Mouse (Mus musculus) stomach, postnatal 0 days (tissue): ENCODE results near the gene Ccdc151.

Experiments
- CTCF ChIP-seq: IDR thresholded peaks from 2 replicates; pipeline ENCODE4 v1.5.1; 2016; ENCODE audit warnings: antibody characterized with exemption, low read depth, mild to moderate bottlenecking, moderate library complexity
- EP300 ChIP-seq: optimal IDR thresholded peaks from 2 replicates; pipeline ENCODE3; 2016; ENCODE audit warnings: antibody characterized with exemption

DNA sequence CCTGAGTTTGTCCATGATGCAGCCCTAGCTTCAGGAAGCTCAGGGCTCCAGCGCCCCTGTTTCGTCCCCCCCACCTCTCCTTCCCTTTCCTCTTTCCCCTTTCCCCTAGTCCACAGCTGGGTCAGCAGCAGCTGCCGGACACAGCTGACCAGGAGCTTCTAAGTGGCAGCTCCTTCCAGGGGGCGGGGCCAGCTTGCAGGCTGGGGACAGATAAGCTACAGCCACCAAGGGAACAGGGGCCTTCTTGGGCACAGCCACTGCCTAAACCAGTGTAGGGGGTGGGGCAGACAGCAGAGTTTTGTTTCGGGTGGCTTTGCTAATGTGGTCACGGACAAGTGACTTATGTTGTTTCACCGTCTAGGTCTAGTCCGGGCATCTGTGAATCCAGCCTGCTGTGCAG, 39.0 kb downstream of the Ccdc151 start, which contains the start of gene Epor:
- no peak for TF ChIP-seq CTCF
- TF ChIP-seq EP300, result no peak
